Mouse (Mus musculus) E14TG2a.4 (cell line): ENCODE measurements at regions not wholly inside any gene's neighbourhood (a gene's known extent, or its start where the extent isn't known, plus 50 kb on each side); places are given as distances from the start of the nearest gene placed in this dataset.
A peak's percentile ranks its signal among the peaks of the same experiment; 100 is the strongest.

ENCODE experiments used
- CTCF ChIP-seq: conservative IDR thresholded peaks from 2 replicates; pipeline ENCODE4 v1.5.1; 2014; ENCODE audit warnings: low read length
- POU5F1 ChIP-seq: IDR thresholded peaks from 2 replicates; pipeline ENCODE4 v1.6.1; 2014; ENCODE audit warnings: low read length, borderline replicate concordance

- TF ChIP-seq CTCF (peak; percentile 71), POU5F1 (no peak)
Observed at GRCm38 (mm10) chr14:37355968-37356704, 221.1 kb upstream of the Ghitm start.
